Mouse (Mus musculus) ES-E14 (cell line): ENCODE results near the gene Ifitm5. TPM values are rescaled to one million over a fixed set of nuclear protein-coding genes. Genes with fewer than 3 reads are reported as not detected.

ENCODE experiments used
- DNase-seq: peaks from one replicate; pipeline ENCODE4 v3.0.0-alpha.2; 2013; ENCODE audit warnings: low read depth, low spot score
- H3K27ac ChIP-seq: 2 replicates; pipeline ENCODE4 v1.5.1; 2012; ENCODE audit warnings: low read depth, mild to moderate bottlenecking, low read length, moderate library complexity, mixed read lengths; ENCODE audit not compliant: poor library complexity, insufficient read depth, severe bottlenecking
- H3K36me3 ChIP-seq: 2 replicates; pipeline ENCODE4 v1.6.1; 2012; ENCODE audit warnings: mild to moderate bottlenecking, low read length, moderate library complexity, mixed read lengths; ENCODE audit not compliant: control insufficient read depth, poor library complexity, insufficient read depth, severe bottlenecking
- H3K4me1 ChIP-seq, 2 experiments: fragments of 150-350 bp in 1 of 2; sonication (generic) in 1 of 2; 2 replicates each; pipeline ENCODE4 v1.6.1; 2012; ENCODE audit warnings: low read length in 2 of 2, mild to moderate bottlenecking in 1 of 2, mixed read lengths in 1 of 2; ENCODE audit not compliant: control insufficient read depth in 2 of 2, insufficient read depth in 2 of 2, poor library complexity in 1 of 2
- H3K4me3 ChIP-seq, 2 experiments: fragments of 150-350 bp in 1 of 2; sonication (generic) in 1 of 2; 2 replicates each; pipeline ENCODE4 v1.5.1; 2012; ENCODE audit warnings: low read length in 2 of 2, low read depth in 1 of 2, mild to moderate bottlenecking in 1 of 2, mixed read lengths in 1 of 2; ENCODE audit not compliant: insufficient read depth in 1 of 2, poor library complexity in 1 of 2, severe bottlenecking in 1 of 2
- H3K9ac ChIP-seq: 2 replicates; pipeline ENCODE4 v1.6.1; 2012; ENCODE audit warnings: low read depth, mild to moderate bottlenecking, low read length, mixed read lengths; ENCODE audit not compliant: poor library complexity, insufficient read depth, severe bottlenecking
- H3K9me3 ChIP-seq: fragments of 150-350 bp; sonication (generic); 2 replicates; pipeline ENCODE4 v1.6.1; 2012; ENCODE audit warnings: low read depth, mild to moderate bottlenecking, low read length; ENCODE audit not compliant: control insufficient read depth, insufficient read depth
- CHD2 ChIP-seq: IDR thresholded peaks from 2 replicates; pipeline ENCODE4 v1.6.1; 2014; ENCODE audit warnings: mild to moderate bottlenecking, low read depth, low read length, inconsistent platforms
- HCFC1 ChIP-seq: IDR thresholded peaks from 2 replicates; pipeline ENCODE4 v1.6.1; 2012; ENCODE audit warnings: low read length, inconsistent platforms, borderline replicate concordance; ENCODE audit not compliant: insufficient read depth
- MAFK ChIP-seq: IDR thresholded peaks from 2 replicates; pipeline ENCODE4 v1.6.1; 2014; ENCODE audit warnings: mild to moderate bottlenecking, low read depth, low read length, inconsistent platforms; ENCODE audit not compliant: insufficient read depth
- ZC3H11A ChIP-seq: IDR thresholded peaks from 2 replicates; pipeline ENCODE4 v1.6.1; 2012; ENCODE audit warnings: low read depth, mild to moderate bottlenecking, inconsistent platforms, low read length, borderline replicate concordance
- ZNF384 ChIP-seq: IDR thresholded peaks from 2 replicates; pipeline ENCODE4 v1.6.1; 2012; ENCODE audit warnings: low read depth, low read length, inconsistent platforms
- in situ Hi-C, 2 experiments: fragments of 600-800 bp; cut with MboI; formaldehyde crosslinking; loops; one replicate each; pipeline ENCODE4 v1.15.1; 2025; ENCODE audit warnings: low sequenced_read_pairs in 2 of 2, inconsistent platforms in 1 of 2; ENCODE audit not compliant: unreplicated experiment in 2 of 2
- total RNA-seq: library from RNA; depleted of rRNA; stranded (reverse); fragments of 300-350 nt; gene quantifications from 2 replicates; pipeline ENCODE4 v1.2.3, GENCODE M21; 2012

The Ifitm5 gene
- total RNA-seq, 1 experiment, result 7.7 TPM

GRCm38 (mm10) chr7:140943356-140943755, 6.7 kb downstream of the Ifitm5 start:
- Histone ChIP-seq H3K36me3 (peaks cover 33% of the 10 kb centered on the region), H3K9me3 (no peaks in the 10 kb centered on the region), H3K4me3 (no peak overlapping the region), H3K9ac (peak overlapping the region; percentile 15; the same call in 1 of the 2 replicates), H3K27ac (no peak overlapping the region), H3K4me1 (peaks cover 4 to 17% of the 10 kb centered on the region in 2 experiments; a peak in 3 of 4 replicates)
- no peak for DNase-seq
- in situ Hi-C loops, result no loop called here
- TF ChIP-seq ZNF384 (no peak), CHD2 (no peak), MAFK (no peak), ZC3H11A (no peak)

GRCm38 (mm10) chr7:140942811-140943210, 7.3 kb downstream of the Ifitm5 start:
- in situ Hi-C loops, result no loop called here
- Histone ChIP-seq H3K27ac (no peak overlapping the region), H3K9ac (peak overlapping the region; percentile 15), H3K36me3 (peaks cover 27% of the 10 kb centered on the region), H3K9me3 (no peaks in the 10 kb centered on the region), H3K4me1 (peaks cover 4 to 17% of the 10 kb centered on the region in 2 experiments; a peak in 3 of 4 replicates), H3K4me3 (no peak overlapping the region)
- TF ChIP-seq CHD2 (no peak), ZNF384 (no peak), HCFC1 (no peak), MAFK (no peak), ZC3H11A (no peak)
- no peak for DNase-seq

GRCm38 (mm10) chr7:140942341-140942740, 7.8 kb downstream of the Ifitm5 start:
- TF ChIP-seq HCFC1 (no peak), CHD2 (no peak)
- H3K4me1 ChIP-seq, result peaks cover 4 to 17% of the 10 kb centered on the region in 2 experiments; a peak in 3 of 4 replicates
- in situ Hi-C loops, result no loop called here
- peak overlapping the region; percentile 81 for H3K9ac ChIP-seq
- H3K36me3 ChIP-seq, result peaks cover 23% of the 10 kb centered on the region
- peak overlapping the region; percentile 16; the same call in 1 of the 2 replicates for H3K27ac ChIP-seq
- no peaks in the 10 kb centered on the region for H3K9me3 ChIP-seq
- no peak for DNase-seq
- peak overlapping the region; percentile 70 to 79 for H3K4me3 ChIP-seq

- peaks cover 4 to 17% of the 10 kb centered on the region in 2 experiments; a peak in 3 of 4 replicates for H3K4me1 ChIP-seq
- H3K27ac ChIP-seq, result peak within 1 kb of the TSS; percentile 81
- peak within 1 kb of the TSS; percentile 81 for H3K9ac ChIP-seq
- peak within 1 kb of the TSS; percentile 70 to 79 for H3K4me3 ChIP-seq
- no peaks in the 10 kb centered on the region for H3K9me3 ChIP-seq
- no peak for TF ChIP-seq ZC3H11A
- no peak for TF ChIP-seq MAFK
- TF ChIP-seq CHD2, result no peak
- TF ChIP-seq ZNF384, result no peak
- no peak for TF ChIP-seq HCFC1
- DNase-seq, result peak; percentile 74
- in situ Hi-C loops, result no loop called here
- H3K36me3 ChIP-seq, result peaks cover 16% of the 10 kb centered on the region
Observed at GRCm38 (mm10) chr7:140941222-140942051, 8.7 kb downstream of the Ifitm5 start, which contains the start of gene Pgghg. Pgghg (plus strand) TSS chr7:140941391.
